Mouse (Mus musculus) liver, embryonic 15.5 days (tissue): ENCODE measurements around the gene Pde9a. TPM values are rescaled to one million over a fixed set of nuclear protein-coding genes. Genes with fewer than 3 reads are reported as not detected.

Experiments used
- ATAC-seq: fragments of 200-750 bp; cut with Nextera tagmentation; 2 replicates; pipeline ENCODE4 v1.8.0; 2017; ENCODE audit warnings: moderate number of reproducible peaks, mild to moderate bottlenecking, moderate library complexity; ENCODE audit not compliant: insufficient read depth
- H3K27ac ChIP-seq: fragments of 300-500 bp; sonication (generic); replicated peaks from 2 replicates; pipeline ENCODE4 v1.5.1; 2015; ENCODE audit warnings: mild to moderate bottlenecking, inconsistent platforms
- H3K27me3 ChIP-seq: fragments of 300-500 bp; sonication (generic); 2 replicates; pipeline ENCODE4 v1.6.1; 2015; ENCODE audit warnings: mild to moderate bottlenecking, inconsistent platforms
- H3K36me3 ChIP-seq: fragments of 300-500 bp; sonication (generic); replicated peaks from 2 replicates; pipeline ENCODE4 v1.6.1; 2015; ENCODE audit warnings: moderate library complexity, mild to moderate bottlenecking, inconsistent platforms
- H3K4me1 ChIP-seq: fragments of 300-500 bp; sonication (generic); replicated peaks from 2 replicates; pipeline ENCODE4 v1.6.1; 2015; ENCODE audit warnings: inconsistent platforms
- H3K4me2 ChIP-seq: fragments of 300-500 bp; sonication (generic); 2 replicates; pipeline ENCODE4 v1.6.1; 2015; ENCODE audit warnings: moderate library complexity, mild to moderate bottlenecking, inconsistent platforms
- H3K4me3 ChIP-seq: fragments of 300-500 bp; sonication (generic); replicated peaks from 2 replicates; pipeline ENCODE4 v1.5.1; 2015; ENCODE audit warnings: mild to moderate bottlenecking, inconsistent platforms
- H3K9ac ChIP-seq: fragments of 300-500 bp; sonication (generic); 2 replicates; pipeline ENCODE4 v1.6.1; 2015; ENCODE audit warnings: moderate library complexity, mild to moderate bottlenecking, inconsistent platforms
- H3K9me3 ChIP-seq: fragments of 300-500 bp; sonication (generic); replicated peaks from 2 replicates; pipeline ENCODE4 v1.6.1; 2016; ENCODE audit warnings: inconsistent platforms
- WGBS: fragments of 180-500 bp; shearing (Covaris S2); methylation state at CpG from one replicate; pipeline ENCODE4 v1.1.7; 2015; ENCODE audit warnings: mixed read lengths; ENCODE audit not compliant: insufficient replicate concordance; 5-methylcytosine and 5-hydroxymethylcytosine counted together
- polyA plus RNA-seq: library from polyadenylated mRNA; unstranded; fragments of >200 nt; fragmentation: Nextera tagmentation; extraction: Ambion mirVana; gene quantifications from 2 replicates; pipeline ENCODE4 v1.2.1, GENCODE M21; 2015

The Pde9a gene
- polyA plus RNA-seq, 1 experiment from 2014 or later: 3.2 TPM

DNA sequence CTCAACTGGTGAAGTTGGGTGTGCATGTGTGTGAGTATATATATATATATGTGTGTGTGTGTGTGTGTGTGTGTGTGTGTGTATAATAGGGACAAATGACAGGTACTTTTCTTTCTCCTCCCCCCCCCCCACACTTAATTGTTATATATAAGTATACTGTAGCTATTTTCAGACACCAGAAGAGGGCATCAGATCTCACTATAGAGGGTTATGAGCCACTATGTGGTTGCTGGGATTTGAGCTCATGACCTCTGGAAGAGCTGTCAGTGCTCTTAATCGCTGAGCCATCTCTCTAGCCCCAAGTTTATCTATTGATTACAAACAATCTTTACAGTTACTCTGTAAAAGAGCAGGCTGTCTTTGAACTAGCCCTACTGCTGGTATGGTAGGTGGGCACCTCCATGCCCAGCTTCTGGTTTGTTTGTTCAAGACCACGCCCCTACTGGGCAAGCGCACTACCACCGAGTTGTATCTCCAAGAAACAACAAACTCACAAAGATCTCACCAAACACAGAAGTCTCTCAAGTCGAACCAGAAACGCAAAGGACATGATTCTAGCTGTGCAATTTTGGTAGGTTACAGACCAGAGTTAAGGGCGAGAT lies 133.4 kb downstream of the Pde9a start:
- peak overlapping the region; percentile 92 for H3K4me2 ChIP-seq
- peaks cover 25% of the 10 kb centered on the region for H3K4me1 ChIP-seq
- peak; percentile 33 for ATAC-seq
- 2% methylated on average over 7 of the region's 7 CpGs for WGBS
- H3K27me3 ChIP-seq: peaks cover 11% of the 10 kb centered on the region; the same call in 1 of the 2 replicates
- H3K36me3 ChIP-seq: peaks cover 16% of the 10 kb centered on the region
- H3K4me3 ChIP-seq: peak overlapping the region; percentile 85
- H3K27ac ChIP-seq: peak overlapping the region; percentile 67
- H3K9me3 ChIP-seq: no peaks in the 10 kb centered on the region
- H3K9ac ChIP-seq: peak overlapping the region; percentile 25; the same call in 1 of the 2 replicates

DNA sequence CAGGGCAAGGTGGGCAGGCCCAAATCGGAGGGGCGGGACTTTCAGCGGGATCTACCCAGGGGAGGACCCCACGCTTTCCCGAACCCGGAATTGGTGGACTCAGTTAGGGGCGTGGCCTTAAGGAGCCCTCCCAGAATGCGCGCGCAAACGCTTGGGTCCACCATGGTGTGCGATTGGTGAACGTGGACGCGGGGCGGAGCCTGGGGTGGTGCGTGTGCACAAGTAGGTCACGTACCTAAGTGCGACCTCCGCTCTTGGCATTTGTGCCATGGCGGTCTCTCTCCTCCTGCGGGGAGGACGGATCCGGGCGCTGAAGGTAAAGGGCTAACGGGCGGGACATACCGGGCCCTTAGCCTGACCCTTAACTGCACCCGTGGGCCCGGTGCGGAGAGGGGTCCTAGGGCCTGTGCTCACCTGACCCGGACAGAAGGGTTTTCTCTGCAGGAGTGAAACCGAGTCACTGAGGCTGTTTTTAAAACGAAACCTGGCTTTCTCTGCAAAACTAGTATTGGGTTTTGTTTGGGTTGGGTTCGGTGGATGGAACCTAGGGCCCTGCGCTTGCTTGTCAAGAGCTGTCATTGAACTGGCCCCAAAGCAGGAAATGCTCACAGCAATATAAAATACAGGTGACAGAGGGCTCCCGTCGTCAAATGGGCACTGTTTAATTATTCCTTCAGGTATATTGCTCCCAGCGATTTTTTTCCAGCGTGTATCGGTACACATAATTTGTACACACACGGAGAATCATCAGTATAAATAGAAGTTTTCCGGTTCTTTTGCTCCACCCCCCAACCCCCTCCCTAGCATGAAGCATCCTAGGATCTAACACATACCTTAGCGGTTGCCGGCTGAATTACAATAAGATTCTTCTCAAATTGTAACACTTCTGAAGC lies 134.2 kb downstream of the Pde9a start, which contains the start of the genes Wdr4 and Ndufv3:
Gene Wdr4 (minus strand): TSS at position 35 of the 893 bp plus-strand sequence.
Gene Ndufv3 (plus strand): TSS at position 170 of the 893 bp plus-strand sequence.
- Histone ChIP-seq H3K36me3 (peaks cover 21% of the 10 kb centered on the region), H3K27me3 (peaks cover 11% of the 10 kb centered on the region; the same call in 1 of the 2 replicates), H3K9ac (peak within 1 kb of the TSS; percentile 75), H3K27ac (peak within 1 kb of the TSS; percentile 77), H3K4me2 (peak within 1 kb of the TSS; percentile 92), H3K4me1 (peaks cover 25% of the 10 kb centered on the region), H3K4me3 (peak within 1 kb of the TSS; percentile 85), H3K9me3 (no peaks in the 10 kb centered on the region)
- peak; percentile 94 for ATAC-seq
- 1% methylated on average over 45 of the region's 45 CpGs for WGBS

DNA sequence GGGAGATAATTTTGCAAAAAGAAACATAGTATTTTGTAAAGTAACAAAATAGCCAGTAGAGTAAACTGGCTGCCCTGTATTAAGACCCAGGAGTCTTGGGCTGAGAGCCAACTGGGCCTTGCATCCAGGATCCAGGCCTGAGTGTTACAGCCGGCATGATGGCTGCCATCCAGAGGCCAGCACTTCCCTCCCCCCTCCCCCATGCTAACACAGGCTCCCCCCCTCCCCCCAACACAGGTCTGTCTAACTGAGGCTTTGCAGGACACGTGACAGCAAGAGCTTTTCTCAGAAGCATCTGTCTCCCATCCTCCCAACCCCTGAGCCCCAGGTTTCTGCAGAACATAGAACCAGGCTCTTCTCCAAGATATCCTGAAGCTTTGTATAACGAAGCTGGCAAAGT lies 134.9 kb downstream of the Pde9a start:
- Histone ChIP-seq H3K27me3 (peaks cover 11% of the 10 kb centered on the region; the same call in 1 of the 2 replicates), H3K9ac (peak overlapping the region; percentile 75; the same call in 1 of the 2 replicates), H3K9me3 (no peaks in the 10 kb centered on the region), H3K4me3 (peak overlapping the region; percentile 85), H3K36me3 (peaks cover 22% of the 10 kb centered on the region), H3K4me2 (peak overlapping the region; percentile 92), H3K27ac (no peak overlapping the region), H3K4me1 (peaks cover 25% of the 10 kb centered on the region)
- WGBS: 22% methylated on average over 3 of the region's 3 CpGs
- no peak for ATAC-seq

DNA sequence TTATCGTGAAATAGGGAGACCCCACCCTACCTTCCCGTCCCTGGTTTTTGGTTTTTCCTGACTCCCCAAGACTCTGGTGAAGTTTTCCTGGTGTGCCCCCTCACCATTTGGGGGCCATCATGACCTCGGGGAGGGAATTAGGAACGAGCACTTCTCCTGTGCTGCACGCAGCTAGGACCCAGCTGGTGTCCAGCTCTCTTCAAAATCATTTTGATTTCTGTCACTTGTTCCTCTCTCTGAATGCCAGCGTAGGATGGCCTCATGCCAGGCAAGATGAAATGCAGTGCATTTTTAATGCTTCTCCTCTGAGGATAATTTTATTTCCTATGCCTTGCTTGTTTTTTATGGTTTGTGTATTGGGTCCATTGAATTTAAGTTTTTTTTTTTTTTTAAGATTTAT lies 135.9 kb downstream of the Pde9a start:
- ATAC-seq: no peak
- Histone ChIP-seq H3K9me3 (no peaks in the 10 kb centered on the region), H3K27me3 (peaks cover 3% of the 10 kb centered on the region; the same call in 1 of the 2 replicates), H3K36me3 (peaks cover 26% of the 10 kb centered on the region), H3K27ac (no peak overlapping the region), H3K4me1 (peaks cover 25% of the 10 kb centered on the region), H3K9ac (no peak overlapping the region), H3K4me2 (no peak overlapping the region), H3K4me3 (no peak overlapping the region)
- 82% methylated on average over 6 of the region's 6 CpGs for WGBS

GRCm38 (mm10) chr17:31525114-31525513 lies 139.1 kb downstream of the Pde9a start:
- no peak for ATAC-seq
- no peak overlapping the region for H3K27ac ChIP-seq
- 77% methylated on average over 4 of the region's 4 CpGs for WGBS
- peaks cover 15% of the 10 kb centered on the region for H3K4me1 ChIP-seq
- H3K9me3 ChIP-seq: no peaks in the 10 kb centered on the region
- H3K36me3 ChIP-seq: peaks cover 54% of the 10 kb centered on the region
- H3K4me2 ChIP-seq: no peak overlapping the region
- H3K9ac ChIP-seq: no peak overlapping the region
- H3K4me3 ChIP-seq: no peak overlapping the region
- H3K27me3 ChIP-seq: no peaks in the 10 kb centered on the region

GRCm38 (mm10) chr17:31525816-31526215 lies 139.8 kb downstream of the Pde9a start:
- Histone ChIP-seq H3K9ac (no peak overlapping the region), H3K9me3 (no peaks in the 10 kb centered on the region), H3K36me3 (peaks cover 59% of the 10 kb centered on the region), H3K4me2 (no peak overlapping the region), H3K27ac (no peak overlapping the region), H3K4me3 (no peak overlapping the region), H3K4me1 (peaks cover 9% of the 10 kb centered on the region), H3K27me3 (no peaks in the 10 kb centered on the region)
- WGBS: 94% methylated on average over 3 of the region's 3 CpGs
- no peak for ATAC-seq

Other genes with a start within 250 kb of the Pde9a start
- gene Tff2, start 241.9 kb upstream of the Pde9a start, polyA plus RNA-seq: not detected in 2 replicates
- not detected in 2 replicates for gene Tff1, start 220.9 kb upstream of the Pde9a start, polyA plus RNA-seq
- gene Tmprss3, start 187.2 kb upstream of the Pde9a start, polyA plus RNA-seq: 0.29 and 0.46 TPM in 2 replicates
- 10.2 and 10.6 TPM in 2 replicates for gene Ubash3a, start 178.3 kb upstream of the Pde9a start, polyA plus RNA-seq
- gene Rsph1, start 108.8 kb upstream of the Pde9a start, polyA plus RNA-seq: 0.13 and 0.25 TPM in 2 replicates
- gene Slc37a1, start 99.4 kb upstream of the Pde9a start, polyA plus RNA-seq: 2.9 and 3.1 TPM in 2 replicates
- gene Wdr4, start 133.8 kb downstream of the Pde9a start, polyA plus RNA-seq: 21.4 and 23.8 TPM in 2 replicates
- 160 TPM in 2 replicates for gene Ndufv3, start 133.9 kb downstream of the Pde9a start, polyA plus RNA-seq
- 9.8 and 10.1 TPM in 2 replicates for gene Pknox1, start 178.5 kb downstream of the Pde9a start, polyA plus RNA-seq